Mouse (Mus musculus): ENCODE measurements around the gene Ssu72. TPM values are rescaled to one million over a fixed set of nuclear protein-coding genes. Genes with fewer than 3 reads are reported as not detected.

The Ssu72 gene
- 87.2 and 140 TPM in 2 replicates for polyA plus RNA-seq (2012; rRNA removed)

- Histone ChIP-seq H3K27me3 (ENCODE audit: control insufficient read depth, insufficient read depth, low read length) (no peaks in the 10 kb centered on the region), H3K36me3 (ENCODE audit: control insufficient read depth, insufficient read depth, low read length) (peaks cover 2% of the 10 kb centered on the region; the same call in 1 of the 2 replicates), H3K27ac (ENCODE audit: insufficient read depth, low read depth, low read length) (peak within 1 kb of the TSS; percentile 90), H3K4me1 (ENCODE audit: control insufficient read depth, insufficient read depth, insufficient read length, low read length) (peaks cover 2% of the 10 kb centered on the region), H3K4me3 (ENCODE audit: low read depth, low read length) (peak within 1 kb of the TSS; percentile 67)
- WGBS: 1% methylated on average over 83 of the region's 83 CpGs
- no peak for TF ChIP-seq CTCF (IDR thresholded peaks at IDR 0.05; ENCODE audit: extremely low read depth, insufficient read length, insufficient replicate concordance, low read depth, low read length)
- TF ChIP-seq POLR2A (IDR thresholded peaks at IDR 0.05; ENCODE audit: low read depth, low read length): 0 out of 2 replicates have a peak, but pooled peaks have one; percentile 69
Observed at GRCm38 (mm10) chr4:155704721-155705591, at the start of gene Ssu72. TSS of gene Ssu72 (plus strand) at chr4:155704800.

- Histone ChIP-seq H3K4me3 (ENCODE audit: low read depth, low read length) (no peak overlapping the region), H3K4me1 (ENCODE audit: control insufficient read depth, insufficient read depth, insufficient read length, low read length) (peaks cover 28% of the 10 kb centered on the region), H3K27ac (ENCODE audit: insufficient read depth, low read depth, low read length) (no peak overlapping the region), H3K36me3 (ENCODE audit: control insufficient read depth, insufficient read depth, low read length) (peaks cover 14% of the 10 kb centered on the region), H3K27me3 (ENCODE audit: control insufficient read depth, insufficient read depth, low read length) (no peaks in the 10 kb centered on the region)
- WGBS: 93% methylated on average over 13 of the region's 13 CpGs
- TF ChIP-seq POLR2A (IDR thresholded peaks at IDR 0.05; ENCODE audit: low read depth, low read length): no peak
- no peak for TF ChIP-seq CTCF (IDR thresholded peaks at IDR 0.05; ENCODE audit: extremely low read depth, insufficient read length, insufficient replicate concordance, low read depth, low read length)
Observed at GRCm38 (mm10) chr4:155656214-155656751, 48.3 kb upstream of the Ssu72 start.

- no peak overlapping the region for H3K4me3 ChIP-seq (ENCODE audit: low read depth, low read length)
- no peaks in the 10 kb centered on the region for H3K27me3 ChIP-seq (ENCODE audit: control insufficient read depth, insufficient read depth, low read length)
- TF ChIP-seq POLR2A (IDR thresholded peaks at IDR 0.05; ENCODE audit: low read depth, low read length) (no peak), CTCF (IDR thresholded peaks at IDR 0.05; ENCODE audit: extremely low read depth, insufficient read length, insufficient replicate concordance, low read depth, low read length) (no peak)
- 93% methylated on average over 10 of the region's 10 CpGs for WGBS
- peaks cover 12% of the 10 kb centered on the region for H3K36me3 ChIP-seq (ENCODE audit: control insufficient read depth, insufficient read depth, low read length)
- no peak overlapping the region for H3K27ac ChIP-seq (ENCODE audit: insufficient read depth, low read depth, low read length)
- peaks cover 11% of the 10 kb centered on the region for H3K4me1 ChIP-seq (ENCODE audit: control insufficient read depth, insufficient read depth, insufficient read length, low read length)
Observed at GRCm38 (mm10) chr4:155658961-155659360, 45.6 kb upstream of the Ssu72 start.

- 71% methylated on average over 12 of the region's 12 CpGs for WGBS
- H3K4me3 ChIP-seq (ENCODE audit: low read depth, low read length): no peak overlapping the region
- no peaks in the 10 kb centered on the region; the same call in 1 of the 2 replicates for H3K4me1 ChIP-seq (ENCODE audit: control insufficient read depth, insufficient read depth, insufficient read length, low read length)
- no peaks in the 10 kb centered on the region for H3K27me3 ChIP-seq (ENCODE audit: control insufficient read depth, insufficient read depth, low read length)
- no peak overlapping the region for H3K27ac ChIP-seq (ENCODE audit: insufficient read depth, low read depth, low read length)
- TF ChIP-seq POLR2A (IDR thresholded peaks at IDR 0.05; ENCODE audit: low read depth, low read length) (no peak), CTCF (IDR thresholded peaks at IDR 0.05; ENCODE audit: extremely low read depth, insufficient read length, insufficient replicate concordance, low read depth, low read length) (no peak)
- H3K36me3 ChIP-seq (ENCODE audit: control insufficient read depth, insufficient read depth, low read length): peaks cover 12% of the 10 kb centered on the region
Observed at GRCm38 (mm10) chr4:155660641-155661040, 44.0 kb upstream of the Ssu72 start.

GRCm38 (mm10) chr4:155666903-155667302 is 37.7 kb upstream of the Ssu72 start:
- TF ChIP-seq POLR2A (IDR thresholded peaks at IDR 0.05; ENCODE audit: low read depth, low read length) (no peak), CTCF (IDR thresholded peaks at IDR 0.05; ENCODE audit: extremely low read depth, insufficient read length, insufficient replicate concordance, low read depth, low read length) (no peak)
- H3K27me3 ChIP-seq (ENCODE audit: control insufficient read depth, insufficient read depth, low read length): no peaks in the 10 kb centered on the region
- peaks cover 7% of the 10 kb centered on the region; the same call in 1 of the 2 replicates for H3K4me1 ChIP-seq (ENCODE audit: control insufficient read depth, insufficient read depth, insufficient read length, low read length)
- no peak overlapping the region for H3K27ac ChIP-seq (ENCODE audit: insufficient read depth, low read depth, low read length)
- H3K4me3 ChIP-seq (ENCODE audit: low read depth, low read length): no peak overlapping the region
- H3K36me3 ChIP-seq (ENCODE audit: control insufficient read depth, insufficient read depth, low read length): 0 out of 2 replicates have a peak, but pooled peaks cover 2% of the 10 kb centered on the region

- TF ChIP-seq CTCF (IDR thresholded peaks at IDR 0.05; ENCODE audit: extremely low read depth, insufficient read length, insufficient replicate concordance, low read depth, low read length): no peak
- peak; percentile 53; the same call in 1 of the 2 replicates for TF ChIP-seq POLR2A (IDR thresholded peaks at IDR 0.05; ENCODE audit: low read depth, low read length)
- H3K27ac ChIP-seq (ENCODE audit: insufficient read depth, low read depth, low read length): peak within 1 kb of the TSS; percentile 86
- 1% methylated on average over 73 of the region's 73 CpGs for WGBS
Observed at GRCm38 (mm10) chr4:155668689-155669597, 35.7 kb upstream of the Ssu72 start, which contains the start of gene Mib2. TSS of gene Mib2 (minus strand) at chr4:155669198.

More at GRCm38 (mm10) chr4:155668689-155669597, 35.7 kb upstream of the Ssu72 start, which contains the start of gene Mib2:
- 0 out of 2 replicates have a peak, but pooled peaks cover 2% of the 10 kb centered on the region for H3K36me3 ChIP-seq (ENCODE audit: control insufficient read depth, insufficient read depth, low read length)
- peak within 1 kb of the TSS; percentile 77 for H3K4me3 ChIP-seq (ENCODE audit: low read depth, low read length)
- no peaks in the 10 kb centered on the region for H3K27me3 ChIP-seq (ENCODE audit: control insufficient read depth, insufficient read depth, low read length)
- peaks cover 7% of the 10 kb centered on the region; the same call in 1 of the 2 replicates for H3K4me1 ChIP-seq (ENCODE audit: control insufficient read depth, insufficient read depth, insufficient read length, low read length)
